Mouse (Mus musculus) spleen, postnatal 10 days (tissue): ENCODE data around the gene Klc1.

Experiments used
- DNase-seq, 2 experiments: peaks; one replicate each; pipeline ENCODE4 v3.0.0; 2021 to 2022; ENCODE audit warnings: low spot score in 2 of 2

The Klc1 gene

GRCm38 (mm10) chr12:111851235-111851634 lies 92.6 kb downstream of the Klc1 start:
- no peak for DNase-seq

- no peak for DNase-seq
Measured at GRCm38 (mm10) chr12:111851745-111852144, 93.1 kb downstream of the Klc1 start.

GRCm38 (mm10) chr12:111853011-111853436 lies 94.4 kb downstream of the Klc1 start:
- DNase-seq: no peak

- no peak for DNase-seq
Measured at GRCm38 (mm10) chr12:111853546-111853945, 94.9 kb downstream of the Klc1 start.

DNA sequence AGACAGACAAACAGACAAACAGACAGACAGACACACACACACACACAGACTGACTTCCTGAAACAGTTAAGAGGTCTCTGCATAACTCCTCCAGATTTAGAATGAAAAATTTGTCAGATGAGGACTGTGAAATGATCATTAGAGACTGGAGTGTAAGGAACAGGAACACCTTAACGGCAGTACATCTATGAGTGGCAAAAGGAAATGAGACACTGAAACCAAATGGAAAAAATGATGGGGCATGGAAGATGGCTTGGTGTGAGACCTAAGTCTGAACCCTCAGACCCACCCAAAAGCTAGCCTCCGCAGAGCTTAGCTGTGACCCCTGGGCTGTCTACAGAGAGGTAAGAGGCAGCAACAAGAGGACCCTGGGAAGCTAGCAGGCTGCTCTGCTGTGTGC lies 96.8 kb downstream of the Klc1 start:
- DNase-seq: no peak
